ENCODE assay signal across 28 mouse cellular contexts in genomic region chr19:22789753-22790152, GRCm38 (mm10).
DNase-seq lines count a peak whose midpoint lies in the region; ATAC-seq lines count a peak whose summit lies in the region.
"Had no signal": no experiment of that assay in that cellular context is flagged by ENCODE, and none has a peak within 500 bp of the region (broad histone marks: within the 10 kb centered on the region; RNA-seq: fewer than 3 reads in every experiment).

No protein-coding gene starts in this region.

- no peaks in the 10 kb centered on the region for H3K27me3 ChIP-seq in heart, embryonic 10.5 days (ENCODE audit: insufficient read depth, poor library complexity, severe bottlenecking)
- H3K27me3 ChIP-seq: CH12.LX; embryonic facial prominence, embryonic 13.5 days; embryonic facial prominence, embryonic 15.5 days; forebrain, embryonic 12.5 days; Patski had no signal

- no peaks in the 10 kb centered on the region for H3K4me1 ChIP-seq in heart, embryonic 10.5 days
- H3K4me1 ChIP-seq: embryonic facial prominence, embryonic 13.5 days; embryonic facial prominence, embryonic 15.5 days; forebrain, embryonic 10.5 days; forebrain, embryonic 12.5 days had no signal

- peak; percentile 86 for ATAC-seq in frontal cortex, adult (ENCODE audit: low TSS enrichment)
- ATAC-seq: activated CD4-positive, CD25-positive, alpha-beta regulatory T cell, adult 4 months; CD4-positive, CD25-positive, alpha-beta regulatory T cell, adult 4 months; forebrain, embryonic 14.5 days; forebrain, embryonic 16.5 days; Patski had no signal

- H3K9me3 ChIP-seq in heart, embryonic 10.5 days, result no peaks in the 10 kb centered on the region
- H3K9me3 ChIP-seq: embryonic facial prominence, embryonic 13.5 days; embryonic facial prominence, embryonic 15.5 days; forebrain, embryonic 12.5 days; G1E had no signal

- H3K27ac ChIP-seq in heart, embryonic 10.5 days, result no peak overlapping the region
- H3K27ac ChIP-seq: embryonic facial prominence, embryonic 13.5 days; embryonic facial prominence, embryonic 15.5 days; forebrain, embryonic 10.5 days; forebrain, embryonic 12.5 days had no signal

- no peaks in the 10 kb centered on the region for H3K36me3 ChIP-seq in heart, embryonic 10.5 days
- H3K36me3 ChIP-seq: embryonic facial prominence, embryonic 13.5 days; embryonic facial prominence, embryonic 15.5 days; forebrain, embryonic 10.5 days; forebrain, embryonic 12.5 days; G1E had no signal

- H3K4me3 ChIP-seq in heart, embryonic 10.5 days, result no peak overlapping the region
- H3K4me3 ChIP-seq: embryonic facial prominence, embryonic 13.5 days; embryonic facial prominence, embryonic 15.5 days; erythroblast, embryonic 14.5 days; forebrain, embryonic 10.5 days; forebrain, embryonic 12.5 days had no signal

- DNase-seq in frontal cortex, postnatal 36 days (ENCODE audit: low spot score in 2 of 2), result no peak
- peak; percentile 0 for DNase-seq in heart, adult 8-10 months (ENCODE audit: low spot score)
- DNase-seq in heart, embryonic 10.5 days (ENCODE audit: low spot score), result no peak
- peak; percentile 55 for DNase-seq in brain, adult 2 months (ENCODE audit: low read depth, low spot score)
- DNase-seq: adrenal gland, adult 8-10 months; adrenal gland, postnatal 14 days; adrenal gland, postnatal 36 days; B cell, adult 2 months; cerebellum, adult 11 months; cerebellum, adult 18-20 months; cerebellum, adult 8-10 months; cerebellum, adult 9-11 months; cerebellum, postnatal 14 days; cerebellum, postnatal 36 days; embryo, embryonic 11 days had no signal

- 75% methylated on average over 3 of the region's 3 CpGs for WGBS in heart, embryonic 10.5 days

Comparison
In these comparisons a context has a peak if more than half of its experiments do, and no peak if none do; other contexts are left out.
1. DNase-seq: peak in heart, adult 8-10 months (single experiment) and brain, adult 2 months (single experiment); none in frontal cortex, postnatal 36 days (0 of 2) and heart, embryonic 10.5 days (single experiment).